ENCODE assay signal across 13 mouse cellular contexts in genomic region chr13:14498780-14499179, GRCm38 (mm10). TPM values are rescaled to one million over a fixed set of nuclear protein-coding genes. Genes with fewer than 3 reads are reported as not detected.
"Had no signal": no experiment of that assay in that cellular context is flagged by ENCODE, and none has a peak within 500 bp of the region (broad histone marks: within the 10 kb centered on the region; RNA-seq: fewer than 3 reads in every experiment).

No protein-coding gene starts in this region.

- ATAC-seq: liver, postnatal 0 days; midbrain, embryonic 16.5 days had no signal

- DNase-seq: liver, postnatal 0 days; lung, embryonic 14.5 days; lung, postnatal 10 days; lung, postnatal 4 days; midbrain, embryonic 14.5 days; retina, postnatal 1 day; spleen, adult 18-20 months; thymus, adult 18-20 months; thymus, postnatal 14 days; thymus, postnatal 36 days had no signal

RNA-seq across cellular contexts. Expression of gene Hecw1, which starts 24.2 kb away (rescaled TPM):
- total RNA-seq: megakaryocyte, adult 5-6 weeks; megakaryocyte-erythroid progenitor cell, adult 5-6 weeks had no signal
